Mouse (Mus musculus): ENCODE data around the gene Ehd3. TPM values are rescaled to one million over a fixed set of nuclear protein-coding genes. Genes with fewer than 3 reads are reported as not detected.

The Ehd3 gene
- total and polyA plus RNA-seq, 2 experiments, result 26.0 to 37.5 TPM

- DNase-seq (ENCODE audit: extremely low read depth, low read depth, low spot score), result no peak
- H3K27me3 ChIP-seq (ENCODE audit: control insufficient read depth, insufficient read depth, low read length), result no peaks in the 10 kb centered on the region
- peaks cover 18% of the 10 kb centered on the region; the same call in 1 of the 2 replicates for H3K4me1 ChIP-seq (ENCODE audit: control insufficient read depth, insufficient read depth, low read length)
- 0 out of 2 replicates have a peak overlapping the region, but pooled peaks have one; percentile 8 for H3K9ac ChIP-seq (ENCODE audit: low read depth, low read length)
- H3K36me3 ChIP-seq (ENCODE audit: control insufficient read depth, insufficient read depth, low read length), result peaks cover 3% of the 10 kb centered on the region; the same call in 1 of the 2 replicates
- no peak overlapping the region for H3K4me3 ChIP-seq (ENCODE audit: insufficient read depth, low read depth, low read length)
- H3K27ac ChIP-seq (replicated peaks; ENCODE audit: insufficient read depth, low read depth, low read length), result 0 out of 2 replicates have a peak overlapping the region, but pooled peaks have one; percentile 22
- TF ChIP-seq CTCF (IDR thresholded peaks at IDR 0.05; ENCODE audit: low read depth, low read length) (no peak), POLR2A (IDR thresholded peaks at IDR 0.05; ENCODE audit: extremely low read depth, insufficient read depth, low read length) (no peak)
- 0 out of 2 replicates have a peak, but pooled peaks cover 3% of the 10 kb centered on the region for H3K79me2 ChIP-seq (ENCODE audit: control insufficient read depth, insufficient read depth, low read length)
- WGBS, result 54% methylated on average over 4 of the region's 4 CpGs
These were observed 15.0 kb downstream of the Ehd3 start for GRCm38 (mm10) chr17:73818936-73819335.

- no peak for TF ChIP-seq POLR2A (IDR thresholded peaks at IDR 0.05; ENCODE audit: extremely low read depth, insufficient read depth, low read length)
- TF ChIP-seq CTCF (IDR thresholded peaks at IDR 0.05; ENCODE audit: low read depth, low read length), result no peak
- Histone ChIP-seq H3K4me3 (ENCODE audit: insufficient read depth, low read depth, low read length) (no peak overlapping the region), H3K36me3 (ENCODE audit: control insufficient read depth, insufficient read depth, low read length) (peaks cover 3% of the 10 kb centered on the region; the same call in 1 of the 2 replicates), H3K27ac (replicated peaks; ENCODE audit: insufficient read depth, low read depth, low read length) (peak overlapping the region; percentile 45), H3K27me3 (ENCODE audit: control insufficient read depth, insufficient read depth, low read length) (no peaks in the 10 kb centered on the region), H3K4me1 (ENCODE audit: control insufficient read depth, insufficient read depth, low read length) (peaks cover 14% of the 10 kb centered on the region; the same call in 1 of the 2 replicates), H3K9ac (ENCODE audit: low read depth, low read length) (no peak overlapping the region), H3K79me2 (ENCODE audit: control insufficient read depth, insufficient read depth, low read length) (0 out of 2 replicates have a peak, but pooled peaks cover 3% of the 10 kb centered on the region)
- no peak for DNase-seq (ENCODE audit: extremely low read depth, low read depth, low spot score)
- 71% methylated on average over 4 of the region's 4 CpGs for WGBS
These were observed 16.8 kb downstream of the Ehd3 start for GRCm38 (mm10) chr17:73820726-73821125.

GRCm38 (mm10) chr17:73822255-73822654, 18.3 kb downstream of the Ehd3 start:
- Histone ChIP-seq H3K27me3 (ENCODE audit: control insufficient read depth, insufficient read depth, low read length) (no peaks in the 10 kb centered on the region), H3K27ac (replicated peaks; ENCODE audit: insufficient read depth, low read depth, low read length) (peak overlapping the region; percentile 24), H3K36me3 (ENCODE audit: control insufficient read depth, insufficient read depth, low read length) (peaks cover 1% of the 10 kb centered on the region; the same call in 1 of the 2 replicates), H3K4me1 (ENCODE audit: control insufficient read depth, insufficient read depth, low read length) (peaks cover 11% of the 10 kb centered on the region; the same call in 1 of the 2 replicates), H3K4me3 (ENCODE audit: insufficient read depth, low read depth, low read length) (no peak overlapping the region), H3K9ac (ENCODE audit: low read depth, low read length) (peak overlapping the region; percentile 7), H3K79me2 (ENCODE audit: control insufficient read depth, insufficient read depth, low read length) (no peaks in the 10 kb centered on the region)
- WGBS, result 71% methylated on average over 4 of the region's 4 CpGs
- TF ChIP-seq POLR2A (IDR thresholded peaks at IDR 0.05; ENCODE audit: extremely low read depth, insufficient read depth, low read length) (no peak), CTCF (IDR thresholded peaks at IDR 0.05; ENCODE audit: low read depth, low read length) (no peak)
- no peak for DNase-seq (ENCODE audit: extremely low read depth, low read depth, low spot score)

GRCm38 (mm10) chr17:73823121-73824021, 19.4 kb downstream of the Ehd3 start:
- Histone ChIP-seq H3K79me2 (ENCODE audit: control insufficient read depth, insufficient read depth, low read length) (no peaks in the 10 kb centered on the region), H3K27ac (replicated peaks; ENCODE audit: insufficient read depth, low read depth, low read length) (peak overlapping the region; percentile 24), H3K9ac (ENCODE audit: low read depth, low read length) (no peak overlapping the region), H3K36me3 (ENCODE audit: control insufficient read depth, insufficient read depth, low read length) (no peaks in the 10 kb centered on the region), H3K27me3 (ENCODE audit: control insufficient read depth, insufficient read depth, low read length) (no peaks in the 10 kb centered on the region), H3K4me1 (ENCODE audit: control insufficient read depth, insufficient read depth, low read length) (peaks cover 10% of the 10 kb centered on the region; the same call in 1 of the 2 replicates), H3K4me3 (ENCODE audit: insufficient read depth, low read depth, low read length) (no peak overlapping the region)
- no peak for DNase-seq (ENCODE audit: extremely low read depth, low read depth, low spot score)
- 67% methylated on average over 17 of the region's 17 CpGs for WGBS
- no peak for TF ChIP-seq POLR2A (IDR thresholded peaks at IDR 0.05; ENCODE audit: extremely low read depth, insufficient read depth, low read length)
- no peak for TF ChIP-seq CTCF (IDR thresholded peaks at IDR 0.05; ENCODE audit: low read depth, low read length)

- H3K4me1 ChIP-seq (ENCODE audit: control insufficient read depth, insufficient read depth, low read length), result peaks cover 10% of the 10 kb centered on the region; the same call in 1 of the 2 replicates
- H3K9ac ChIP-seq (ENCODE audit: low read depth, low read length), result no peak overlapping the region
- H3K79me2 ChIP-seq (ENCODE audit: control insufficient read depth, insufficient read depth, low read length), result no peaks in the 10 kb centered on the region
- WGBS, result 60% methylated on average over 6 of the region's 6 CpGs
- DNase-seq (ENCODE audit: extremely low read depth, low read depth, low spot score), result no peak
- H3K4me3 ChIP-seq (ENCODE audit: insufficient read depth, low read depth, low read length), result no peak overlapping the region
- TF ChIP-seq POLR2A (IDR thresholded peaks at IDR 0.05; ENCODE audit: extremely low read depth, insufficient read depth, low read length) (no peak), CTCF (IDR thresholded peaks at IDR 0.05; ENCODE audit: low read depth, low read length) (no peak)
- H3K27ac ChIP-seq (replicated peaks; ENCODE audit: insufficient read depth, low read depth, low read length), result peak overlapping the region; percentile 44; the same call in 1 of the 2 replicates
- no peaks in the 10 kb centered on the region for H3K27me3 ChIP-seq (ENCODE audit: control insufficient read depth, insufficient read depth, low read length)
- H3K36me3 ChIP-seq (ENCODE audit: control insufficient read depth, insufficient read depth, low read length), result no peaks in the 10 kb centered on the region
These were observed 20.0 kb downstream of the Ehd3 start for GRCm38 (mm10) chr17:73824022-73824340.

Measured in liver, adult 2 months (tissue).